Mouse (Mus musculus) ES-Bruce4 (cell line): ENCODE data around the gene Nek2.

ENCODE experiments used
- CTCF ChIP-seq: IDR thresholded peaks from one replicate; pipeline ENCODE4 v1.8.1; 2011; ENCODE audit warnings: low read depth, low read length
- POLR2A ChIP-seq: IDR thresholded peaks from one replicate; pipeline ENCODE4 v1.8.1; 2011; ENCODE audit warnings: low read length; ENCODE audit not compliant: insufficient read depth

- TF ChIP-seq POLR2A (no peak), CTCF (no peak)
Observed at GRCm38 (mm10) chr1:191856886-191857651, 35.8 kb downstream of the Nek2 start.
